ENCODE assay signal across 8 mouse cellular contexts in the genomic region with DNA sequence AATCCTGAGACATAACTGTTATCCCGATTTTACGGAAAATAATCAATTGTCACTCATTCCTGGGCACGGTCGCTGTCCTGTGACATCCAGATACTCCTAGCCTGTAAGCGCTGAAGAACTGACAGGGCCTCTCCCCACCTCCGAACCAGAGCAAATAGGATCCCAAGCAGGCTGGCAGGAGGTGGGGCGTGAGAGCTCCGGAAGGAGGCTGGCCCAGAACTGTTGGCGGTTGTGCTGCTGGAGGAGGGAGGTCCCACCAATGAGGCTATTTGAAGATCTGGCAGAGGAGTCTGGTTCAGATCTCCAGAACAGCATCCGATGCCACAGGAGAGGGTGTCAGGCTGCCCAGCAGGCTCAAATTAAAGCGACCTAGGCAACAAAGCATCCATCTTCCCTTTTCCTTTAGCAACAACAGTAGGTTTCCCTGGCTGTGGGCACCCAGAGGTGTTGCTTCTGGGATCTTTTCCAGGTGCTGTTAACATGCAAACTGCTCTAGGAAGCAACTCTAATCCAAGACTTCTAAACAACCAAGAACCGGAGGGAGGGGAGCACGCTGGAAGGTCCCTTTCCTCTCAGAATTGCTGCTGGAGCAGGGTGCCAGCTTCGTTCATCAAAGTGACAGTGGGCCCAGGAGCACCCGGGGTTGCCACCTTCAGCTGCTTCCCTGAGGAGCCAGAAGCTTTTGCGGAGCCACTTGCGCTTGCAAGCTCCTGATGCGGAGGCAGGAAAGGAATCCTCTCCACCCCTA. TPM values are rescaled to one million over a fixed set of nuclear protein-coding genes. Genes with fewer than 3 reads are reported as not detected.
DNase-seq lines count a peak whose midpoint lies in the region; ATAC-seq and TF ChIP-seq lines count a peak whose summit lies in the region.

No protein-coding gene starts in this region.

- no peak for TF ChIP-seq CTCF in kidney, adult 2 months (conservative IDR thresholded peaks at IDR 0.05; ENCODE audit: insufficient read depth, insufficient read length, low read depth, low read length)
- no peak for TF ChIP-seq CTCF in spleen, adult 2 months (IDR thresholded peaks at IDR 0.05; ENCODE audit: extremely low read depth, insufficient read depth, insufficient read length, insufficient replicate concordance)

- H3K4me1 ChIP-seq in embryonic facial prominence, embryonic 12.5 days: peaks cover 26% of the 10 kb centered on the region
- H3K4me1 ChIP-seq in kidney, adult 2 months (ENCODE audit: control insufficient read depth, insufficient read depth, low read length): peaks cover 12% of the 10 kb centered on the region
- peaks cover 32% of the 10 kb centered on the region for H3K4me1 ChIP-seq in limb, embryonic 12.5 days (replicated peaks)
- peaks cover 31% of the 10 kb centered on the region for H3K4me1 ChIP-seq in midbrain, embryonic 14.5 days (ENCODE audit: control insufficient read depth, insufficient read depth, low read length)
- H3K4me1 ChIP-seq in spleen, adult 2 months (ENCODE audit: control insufficient read depth, insufficient read depth, insufficient read length): peaks cover 10% of the 10 kb centered on the region; the same call in 1 of the 2 replicates

- peaks cover 40% of the 10 kb centered on the region for H3K36me3 ChIP-seq in embryonic facial prominence, embryonic 12.5 days
- peaks cover 2% of the 10 kb centered on the region for H3K36me3 ChIP-seq in kidney, adult 2 months (ENCODE audit: control insufficient read depth, insufficient read depth, low read length)
- peaks cover 46% of the 10 kb centered on the region for H3K36me3 ChIP-seq in limb, embryonic 12.5 days
- peaks cover 39% of the 10 kb centered on the region for H3K36me3 ChIP-seq in midbrain, embryonic 14.5 days (ENCODE audit: control insufficient read depth, insufficient read depth, low read length)
- peaks cover 15% of the 10 kb centered on the region for H3K36me3 ChIP-seq in spleen, adult 2 months (ENCODE audit: control insufficient read depth, insufficient read depth, low read length)

- no peaks in the 10 kb centered on the region for H3K27me3 ChIP-seq in embryonic facial prominence, embryonic 12.5 days
- no peaks in the 10 kb centered on the region for H3K27me3 ChIP-seq in kidney, adult 2 months (replicated peaks; ENCODE audit: control insufficient read depth, insufficient read depth, low read length)
- H3K27me3 ChIP-seq in limb, embryonic 12.5 days: no peaks in the 10 kb centered on the region
- H3K27me3 ChIP-seq in midbrain, embryonic 14.5 days (ENCODE audit: control insufficient read depth, insufficient read depth, low read length): no peaks in the 10 kb centered on the region
- H3K27me3 ChIP-seq in spleen, adult 2 months (ENCODE audit: control insufficient read depth, insufficient read depth, low read length): no peaks in the 10 kb centered on the region

- WGBS in embryonic facial prominence, embryonic 12.5 days: under 1% methylated on average over 18 of the region's 18 CpGs
- WGBS in kidney, adult 2 months: under 1% methylated on average over 18 of the region's 18 CpGs
- WGBS in limb, embryonic 12.5 days: 2% methylated on average over 18 of the region's 18 CpGs
- WGBS in midbrain, embryonic 14.5 days: under 1% methylated on average over 18 of the region's 18 CpGs
- under 1% methylated on average over 18 of the region's 18 CpGs for WGBS in spleen, adult 2 months

- peak overlapping the region; percentile 76 for H3K9ac ChIP-seq in embryonic facial prominence, embryonic 12.5 days
- peak overlapping the region; percentile 73 for H3K9ac ChIP-seq in limb, embryonic 12.5 days (replicated peaks)
- H3K9ac ChIP-seq in midbrain, embryonic 14.5 days (replicated peaks; ENCODE audit: low read length): peak overlapping the region; percentile 73

- peak; percentile 84 for ATAC-seq in embryonic facial prominence, embryonic 12.5 days (ENCODE audit: insufficient number of reproducible peaks, insufficient read depth, low FRiP score, low TSS enrichment)
- ATAC-seq in limb, embryonic 12.5 days (ENCODE audit: insufficient number of reproducible peaks, insufficient read depth, low FRiP score, low TSS enrichment, low read depth): peak; percentile 82
- peak; percentile 87 for ATAC-seq in midbrain, embryonic 14.5 days (ENCODE audit: low FRiP score, low TSS enrichment)

- peak overlapping the region; percentile 64 for H3K4me3 ChIP-seq in embryonic facial prominence, embryonic 12.5 days
- H3K4me3 ChIP-seq in kidney, adult 2 months (ENCODE audit: insufficient read depth, low read depth, low read length): peak overlapping the region; percentile 84
- H3K4me3 ChIP-seq in limb, embryonic 12.5 days (replicated peaks): peak overlapping the region; percentile 63
- H3K4me3 ChIP-seq in midbrain, embryonic 14.5 days (replicated peaks; ENCODE audit: low read depth, low read length): peak overlapping the region; percentile 65
- H3K4me3 ChIP-seq in spleen, adult 2 months (ENCODE audit: extremely low read depth, insufficient read depth, insufficient read length): peak overlapping the region; percentile 85

- H3K27ac ChIP-seq in embryonic facial prominence, embryonic 12.5 days: peak overlapping the region; percentile 89
- peak overlapping the region; percentile 83 for H3K27ac ChIP-seq in kidney, adult 2 months (ENCODE audit: insufficient read depth, low read depth, low read length)
- H3K27ac ChIP-seq in limb, embryonic 12.5 days: peak overlapping the region; percentile 91
- peak overlapping the region; percentile 94 for H3K27ac ChIP-seq in midbrain, embryonic 14.5 days (replicated peaks; ENCODE audit: low read depth, low read length)
- peak overlapping the region; percentile 77 for H3K27ac ChIP-seq in spleen, adult 2 months (ENCODE audit: insufficient read depth, low read length)

- peak; percentile 97 for DNase-seq in 416B (ENCODE audit: low read depth)
- DNase-seq in adrenal gland, postnatal 25 days: peak; percentile 79
- DNase-seq in heart, adult 18-20 months: peak; percentile 86 to 95
- peak; percentile 94 for DNase-seq in kidney, adult 2 months
- DNase-seq in midbrain, embryonic 14.5 days: peak; percentile 91
- peak; percentile 74 to 83 for DNase-seq in spleen, adult 2 months (ENCODE audit: low read depth in 1 of 2, low spot score in 2 of 2)

- TF ChIP-seq POLR2A in kidney, adult 2 months (IDR thresholded peaks at IDR 0.05; ENCODE audit: low read depth, low read length): no peak
- no peak; the same call in 1 of the 2 replicates for TF ChIP-seq POLR2A in spleen, adult 2 months (IDR thresholded peaks at IDR 0.05; ENCODE audit: low read depth, low read length)

- H3K4me2 ChIP-seq in embryonic facial prominence, embryonic 12.5 days (replicated peaks): peak overlapping the region; percentile 82
- H3K4me2 ChIP-seq in limb, embryonic 12.5 days: peak overlapping the region; percentile 70
- H3K4me2 ChIP-seq in midbrain, embryonic 14.5 days (ENCODE audit: low read length): peak overlapping the region; percentile 70

- H3K9me3 ChIP-seq in embryonic facial prominence, embryonic 12.5 days: no peaks in the 10 kb centered on the region
- H3K9me3 ChIP-seq in limb, embryonic 12.5 days: no peaks in the 10 kb centered on the region
- H3K9me3 ChIP-seq in midbrain, embryonic 14.5 days (ENCODE audit: control insufficient read depth, low read length): no peaks in the 10 kb centered on the region

RNA-seq across cellular contexts. Expression of gene Ccdc28b, which starts 0.7 kb away (rescaled TPM):
- total RNA-seq in adrenal gland, postnatal 25 days (2021): 41.2 and 52.2 TPM in 2 replicates
- 63.7 and 66.7 TPM in 2 replicates for polyA plus RNA-seq in embryonic facial prominence, embryonic 12.5 days (2016; fragmentation: Nextera tagmentation; extraction: Ambion mirVana)
- 10 to 100 TPM; 14.2 to 15.0 TPM for total RNA-seq in heart, adult 18-20 months (2021)
- 16.2 and 20.8 TPM in 2 replicates for polyA plus RNA-seq in kidney, adult 2 months (2012; rRNA removed)
- 52.0 and 53.6 TPM in 2 replicates for polyA plus RNA-seq in limb, embryonic 12.5 days (2016; fragmentation: Nextera tagmentation; extraction: Ambion mirVana)
- 127 and 147 TPM in 2 replicates for polyA plus RNA-seq in midbrain, embryonic 14.5 days (2014; fragmentation: Nextera tagmentation; extraction: Ambion mirVana)
- polyA plus RNA-seq in spleen, adult 2 months (2012; rRNA removed): 16.3 and 19.7 TPM in 2 replicates

RNA-seq across cellular contexts. Expression of gene Iqcc, which starts 5.6 kb away (rescaled TPM):
- total RNA-seq in adrenal gland, postnatal 25 days (2021): 39.3 and 45.6 TPM in 2 replicates
- polyA plus RNA-seq in embryonic facial prominence, embryonic 12.5 days (2016; fragmentation: Nextera tagmentation; extraction: Ambion mirVana): 29.8 and 33.0 TPM in 2 replicates
- total RNA-seq in heart, adult 18-20 months (2021): 10 to 100 TPM; 16.4 to 18.8 TPM
- 66.5 and 67.4 TPM in 2 replicates for polyA plus RNA-seq in kidney, adult 2 months (2012; rRNA removed)
- polyA plus RNA-seq in limb, embryonic 12.5 days (2016; fragmentation: Nextera tagmentation; extraction: Ambion mirVana): 31.8 and 32.5 TPM in 2 replicates
- polyA plus RNA-seq in midbrain, embryonic 14.5 days (2014; fragmentation: Nextera tagmentation; extraction: Ambion mirVana): 25.0 and 28.0 TPM in 2 replicates
- 28.3 and 31.3 TPM in 2 replicates for polyA plus RNA-seq in spleen, adult 2 months (2012; rRNA removed)

RNA-seq across cellular contexts. Expression of gene Dcdc2b, which starts 10.4 kb away (rescaled TPM):
- total RNA-seq in adrenal gland, postnatal 25 days (2021): 2.0 TPM in 1 of 2 replicates, not detected in the other
- 2.3 and 3.2 TPM in 2 replicates for polyA plus RNA-seq in embryonic facial prominence, embryonic 12.5 days (2016; fragmentation: Nextera tagmentation; extraction: Ambion mirVana)
- under 1 TPM; 0.74 to 0.90 TPM for total RNA-seq in heart, adult 18-20 months (2021)
- 2.2 and 3.7 TPM in 2 replicates for polyA plus RNA-seq in kidney, adult 2 months (2012; rRNA removed)
- 2.3 and 2.7 TPM in 2 replicates for polyA plus RNA-seq in limb, embryonic 12.5 days (2016; fragmentation: Nextera tagmentation; extraction: Ambion mirVana)
- 2.9 and 4.4 TPM in 2 replicates for polyA plus RNA-seq in midbrain, embryonic 14.5 days (2014; fragmentation: Nextera tagmentation; extraction: Ambion mirVana)
- 1.4 and 2.8 TPM in 2 replicates for polyA plus RNA-seq in spleen, adult 2 months (2012; rRNA removed)

RNA-seq across cellular contexts. Expression of gene Txlna, which starts 16.4 kb away (rescaled TPM):
- total RNA-seq in adrenal gland, postnatal 25 days (2021): 64.1 and 76.6 TPM in 2 replicates
- 100 TPM in 2 replicates for polyA plus RNA-seq in embryonic facial prominence, embryonic 12.5 days (2016; fragmentation: Nextera tagmentation; extraction: Ambion mirVana)
- 10 to 100 TPM; 22.8 to 24.4 TPM for total RNA-seq in heart, adult 18-20 months (2021)
- polyA plus RNA-seq in kidney, adult 2 months (2012; rRNA removed): 22.7 and 24.3 TPM in 2 replicates
- polyA plus RNA-seq in limb, embryonic 12.5 days (2016; fragmentation: Nextera tagmentation; extraction: Ambion mirVana): 106 and 109 TPM in 2 replicates
- polyA plus RNA-seq in midbrain, embryonic 14.5 days (2014; fragmentation: Nextera tagmentation; extraction: Ambion mirVana): 37.4 and 64.1 TPM in 2 replicates
- polyA plus RNA-seq in spleen, adult 2 months (2012; rRNA removed): 20.1 and 25.1 TPM in 2 replicates

RNA-seq across cellular contexts. Expression of gene Tmem234, which starts 24.0 kb away (rescaled TPM):
- 96.3 and 111 TPM in 2 replicates for total RNA-seq in adrenal gland, postnatal 25 days (2021)
- polyA plus RNA-seq in embryonic facial prominence, embryonic 12.5 days (2016; fragmentation: Nextera tagmentation; extraction: Ambion mirVana): 180 TPM in 2 replicates
- total RNA-seq in heart, adult 18-20 months (2021): 10 to 100 TPM; 40.6 to 45.1 TPM
- polyA plus RNA-seq in kidney, adult 2 months (2012; rRNA removed): 160 and 162 TPM in 2 replicates
- 187 and 190 TPM in 2 replicates for polyA plus RNA-seq in limb, embryonic 12.5 days (2016; fragmentation: Nextera tagmentation; extraction: Ambion mirVana)
- 181 and 186 TPM in 2 replicates for polyA plus RNA-seq in midbrain, embryonic 14.5 days (2014; fragmentation: Nextera tagmentation; extraction: Ambion mirVana)
- polyA plus RNA-seq in spleen, adult 2 months (2012; rRNA removed): 119 and 129 TPM in 2 replicates

Comparison
In these comparisons a context has a peak if more than half of its experiments do, and no peak if none do; other contexts are left out.
1. Peak in every context shown above with its lines: DNase-seq, ATAC-seq, H3K4me3 ChIP-seq and H3K27ac ChIP-seq.